Mouse (Mus musculus) spleen, adult 12 weeks (tissue): Measurements from ENCODE around the gene Slc2a4.

ENCODE experiments used
- DNase-seq: peaks from one replicate; pipeline ENCODE4 v3.0.0; 2022; ENCODE audit warnings: low spot score

The Slc2a4 gene

GRCm38 (mm10) chr11:69948066-69948762 lies at the start of gene Slc2a4:
Slc2a4 (minus strand) TSS chr11:69948188.
- peak; percentile 87 for DNase-seq

- peak; percentile 79 for DNase-seq
Measured at GRCm38 (mm10) chr11:69997070-69997509, 49.1 kb upstream of the Slc2a4 start.

GRCm38 (mm10) chr11:69996161-69997061 lies 48.4 kb upstream of the Slc2a4 start:
- peak; percentile 36 for DNase-seq

GRCm38 (mm10) chr11:69995391-69995960 lies 47.5 kb upstream of the Slc2a4 start, which contains the start of gene Phf23:
Phf23 (plus strand) TSS chr11:69995777.
- DNase-seq: peak; percentile 94

- no peak for DNase-seq
Measured at GRCm38 (mm10) chr11:69994401-69995090, 46.6 kb upstream of the Slc2a4 start.

- no peak for DNase-seq
Measured at GRCm38 (mm10) chr11:69992932-69993331, 44.9 kb upstream of the Slc2a4 start.

GRCm38 (mm10) chr11:69992396-69992795 lies 44.4 kb upstream of the Slc2a4 start:
- no peak for DNase-seq

- DNase-seq: no peak
Measured at GRCm38 (mm10) chr11:69991711-69992110, 43.7 kb upstream of the Slc2a4 start.

GRCm38 (mm10) chr11:69990850-69991691 lies 43.1 kb upstream of the Slc2a4 start, which contains the start of gene Gabarap:
Gabarap (plus strand) TSS chr11:69991143.
- DNase-seq: peak; percentile 92

GRCm38 (mm10) chr11:69989949-69990348 lies 42.0 kb upstream of the Slc2a4 start:
- DNase-seq: no peak

GRCm38 (mm10) chr11:69984431-69984830 lies 36.4 kb upstream of the Slc2a4 start:
- no peak for DNase-seq

- DNase-seq: no peak
Measured at GRCm38 (mm10) chr11:69983377-69983776, 35.4 kb upstream of the Slc2a4 start.

GRCm38 (mm10) chr11:69982877-69983276 lies 34.9 kb upstream of the Slc2a4 start:
- no peak for DNase-seq

- DNase-seq: no peak
Measured at GRCm38 (mm10) chr11:69982225-69982624, 34.2 kb upstream of the Slc2a4 start, which contains the start of gene Elp5. Elp5 (minus strand) TSS chr11:69982517.

GRCm38 (mm10) chr11:69981141-69981762 lies 33.3 kb upstream of the Slc2a4 start, which contains the start of gene Ctdnep1:
Ctdnep1 (plus strand) TSS chr11:69981156.
- DNase-seq: no peak

GRCm38 (mm10) chr11:69980196-69981140 lies 32.5 kb upstream of the Slc2a4 start:
- peak; percentile 95 for DNase-seq

- no peak for DNase-seq
Measured at GRCm38 (mm10) chr11:69979827-69980195, 31.8 kb upstream of the Slc2a4 start.

GRCm38 (mm10) chr11:69976271-69976670 lies 28.3 kb upstream of the Slc2a4 start:
- no peak for DNase-seq

GRCm38 (mm10) chr11:69974907-69975306 lies 26.9 kb upstream of the Slc2a4 start:
- no peak for DNase-seq
